Mouse (Mus musculus) layer of hippocampus, adult 9-10 months (tissue): Measurements from ENCODE around the gene Stil.

Experiments used
- DNase-seq: peaks from one replicate; pipeline ENCODE4 v3.0.0; 2022; ENCODE audit warnings: low spot score

Stil gene

DNA sequence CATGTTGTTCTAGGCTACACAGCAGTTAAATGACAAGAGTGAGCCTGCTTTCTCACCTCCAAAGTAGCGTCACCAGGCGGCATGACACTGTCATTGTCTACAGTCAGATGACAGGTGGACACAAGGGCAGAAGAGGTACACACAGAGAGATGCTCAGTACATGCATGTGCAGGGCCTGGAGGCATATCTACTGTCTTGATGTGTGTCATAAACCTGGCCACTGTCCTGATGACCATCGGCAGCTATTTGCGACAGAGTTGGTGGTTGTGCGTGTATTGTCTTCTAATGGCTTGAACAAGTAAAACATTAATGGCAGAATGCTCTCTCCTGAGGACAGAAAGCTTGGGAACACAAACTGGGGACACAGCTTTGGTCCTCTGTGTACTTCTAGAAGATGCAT, 51.3 kb downstream of the Stil start:
- no peak for DNase-seq

DNA sequence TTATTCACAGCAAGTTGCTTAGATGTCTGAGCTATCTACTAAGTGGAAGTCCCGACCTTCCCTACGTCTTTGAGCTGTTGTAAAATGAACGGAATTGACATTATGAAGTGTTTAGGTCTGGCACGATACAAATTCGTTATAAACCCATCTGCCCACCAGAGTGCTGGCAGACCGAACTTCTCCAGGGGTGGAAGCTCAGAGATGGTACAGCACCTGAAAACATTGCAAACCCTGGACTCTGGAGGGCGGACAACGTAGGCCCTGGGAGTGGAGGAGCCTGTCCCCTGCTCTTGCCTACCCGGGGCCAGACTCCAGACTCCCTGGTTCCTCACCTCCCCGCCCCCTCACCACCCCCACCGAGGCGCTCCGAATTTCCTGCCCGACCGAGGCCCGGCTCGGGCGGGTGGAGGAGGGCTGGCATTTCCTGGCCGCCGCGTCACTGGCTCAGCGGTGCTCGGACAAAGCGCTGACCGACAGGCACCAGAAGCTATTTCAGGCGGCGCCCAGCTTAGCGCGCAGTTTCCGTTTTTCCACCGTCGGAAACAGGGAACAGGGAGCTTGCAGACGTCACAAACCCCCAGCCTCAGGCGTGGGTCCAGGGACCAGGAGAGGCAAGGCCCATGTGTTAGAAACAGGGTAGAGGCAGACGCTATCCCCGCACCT, 52.5 kb downstream of the Stil start:
- DNase-seq = no peak

DNA sequence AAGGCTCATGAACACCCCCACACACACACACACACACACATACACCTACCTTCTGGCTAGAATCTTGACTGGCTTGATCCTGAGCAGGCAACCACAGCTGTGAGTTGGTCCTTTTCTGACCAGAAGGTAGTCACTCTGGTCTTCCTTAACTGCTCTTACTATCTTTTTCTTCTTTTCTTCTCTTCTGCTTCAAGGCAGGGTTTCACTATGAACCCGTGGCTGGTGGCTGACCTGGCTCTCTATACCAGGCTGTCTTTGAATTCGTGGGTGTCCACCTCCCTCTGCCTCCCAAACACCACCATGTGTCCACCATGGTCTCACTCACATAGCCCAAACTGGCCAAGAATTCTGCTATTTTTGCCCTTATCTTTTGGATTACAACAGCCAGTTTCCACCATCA, 55.1 kb downstream of the Stil start:
- DNase-seq = no peak

DNA sequence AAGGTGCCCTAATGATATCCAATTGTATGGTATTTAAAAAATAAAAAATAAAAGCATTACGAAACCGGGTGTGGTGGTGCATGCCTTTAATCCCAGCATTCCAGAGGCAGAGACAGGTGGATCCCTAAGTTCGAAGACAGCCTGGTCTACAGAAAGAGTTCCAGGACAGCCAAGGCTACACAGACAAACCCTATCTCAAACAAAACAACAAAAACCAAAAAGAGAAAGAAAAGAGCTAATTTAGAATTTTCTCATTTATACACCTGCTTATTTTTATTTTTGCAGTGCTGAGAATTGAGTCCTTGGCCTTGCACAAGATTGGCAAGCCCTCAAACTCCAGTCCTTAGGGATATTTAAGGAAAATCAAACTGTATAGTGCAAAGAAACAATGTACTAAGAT, 55.7 kb downstream of the Stil start:
- no peak for DNase-seq

DNA sequence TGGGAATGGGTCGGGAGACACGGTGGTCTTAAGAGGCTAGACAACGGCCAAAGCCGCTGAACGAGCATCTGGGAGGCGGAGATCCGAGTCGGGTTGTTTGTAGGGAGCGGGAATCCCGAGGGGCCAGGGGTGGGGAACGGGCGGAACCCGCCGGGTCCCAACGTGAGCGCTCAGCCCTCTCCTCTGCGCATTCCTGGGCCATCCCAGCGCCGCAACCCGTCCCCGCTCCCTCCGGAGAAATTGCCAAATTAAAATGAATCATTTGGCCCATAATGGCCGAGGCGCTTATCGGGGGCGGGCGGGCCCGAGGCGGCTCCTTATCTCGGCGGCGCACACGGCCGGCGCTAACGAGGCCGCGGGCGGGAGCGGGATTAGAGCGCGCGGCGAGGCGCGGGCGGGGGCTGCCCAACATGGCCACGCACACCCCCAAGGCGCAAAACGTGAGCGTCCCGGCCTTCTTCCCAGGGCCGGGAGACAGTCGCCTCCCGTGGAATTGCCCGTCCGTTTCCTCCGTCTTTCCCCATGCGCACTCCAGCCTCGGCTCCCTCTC, 56.5 kb downstream of the Stil start, which contains the start of gene Tal1:
Gene Tal1, plus strand, starts transcription at position 56 of the 550 bp plus-strand sequence.
- DNase-seq = no peak

DNA sequence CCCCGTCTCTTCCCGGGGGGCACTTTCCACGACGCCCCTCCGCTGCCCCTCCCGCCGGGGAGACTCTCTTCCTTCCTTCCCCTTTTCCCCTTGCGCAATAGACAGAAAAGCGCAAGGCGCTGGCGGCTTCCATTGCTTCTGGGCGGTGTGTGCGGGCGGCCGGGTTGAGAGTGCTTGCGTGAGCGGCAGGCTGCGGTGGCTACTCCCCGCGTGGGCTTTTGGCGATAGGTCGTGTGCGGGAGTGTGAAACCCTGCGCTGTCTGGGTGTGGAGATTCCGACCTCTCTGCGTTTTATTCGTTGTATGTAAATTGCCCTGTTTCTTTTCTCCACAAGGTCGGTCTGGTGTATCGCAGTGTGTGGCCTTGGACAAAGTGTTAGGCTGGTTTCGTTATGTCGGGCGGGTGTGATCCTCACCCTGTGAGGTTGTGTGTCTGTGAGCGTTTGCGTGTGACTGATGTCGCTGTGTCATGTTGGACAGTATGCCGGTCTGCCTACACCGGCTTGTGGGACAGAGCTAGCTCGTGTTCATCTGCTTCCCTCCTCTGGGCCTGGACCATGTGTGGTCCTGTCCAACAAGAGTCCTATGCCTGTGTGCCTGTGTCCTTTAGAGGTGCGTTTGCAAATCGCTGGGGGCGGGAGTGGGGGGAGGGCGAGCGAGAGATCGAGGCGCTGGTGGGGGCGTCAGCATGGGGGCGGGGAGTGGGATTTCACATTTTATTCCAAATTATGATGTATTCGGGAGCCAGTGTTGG, 57.1 kb downstream of the Stil start:
- DNase-seq = no peak

DNA sequence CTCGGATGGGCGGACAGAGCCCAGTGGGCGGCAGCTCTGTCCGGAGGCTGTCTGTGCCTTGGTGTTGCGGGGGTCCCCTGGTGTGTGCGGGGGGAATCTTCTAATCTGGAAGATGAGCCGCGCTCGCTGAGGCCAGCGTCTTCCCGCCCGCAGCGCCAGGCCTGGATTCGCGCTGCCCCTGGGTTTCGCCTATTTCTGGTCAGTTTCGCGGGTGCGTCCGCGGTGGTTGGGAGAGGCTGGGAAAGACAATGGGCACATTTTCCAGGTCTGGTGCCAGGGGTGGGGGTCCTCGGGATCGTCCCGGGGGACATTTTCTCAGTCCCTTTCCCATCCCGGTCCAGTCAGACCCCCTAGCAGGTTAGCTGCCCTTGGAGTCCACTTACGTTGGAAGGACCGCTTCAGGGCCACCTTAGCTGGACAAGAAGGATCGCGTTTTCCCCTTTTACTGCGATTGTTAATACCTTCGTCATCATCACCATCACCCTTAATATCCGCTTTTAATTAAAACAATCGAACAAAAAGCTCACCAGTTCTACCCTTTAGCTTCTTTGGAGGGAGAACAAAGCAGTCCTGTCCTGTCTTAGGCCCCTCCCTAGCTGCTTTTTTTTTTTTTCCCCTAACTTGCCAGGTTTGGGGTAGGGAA, 57.8 kb downstream of the Stil start:
- DNase-seq = no peak

DNA sequence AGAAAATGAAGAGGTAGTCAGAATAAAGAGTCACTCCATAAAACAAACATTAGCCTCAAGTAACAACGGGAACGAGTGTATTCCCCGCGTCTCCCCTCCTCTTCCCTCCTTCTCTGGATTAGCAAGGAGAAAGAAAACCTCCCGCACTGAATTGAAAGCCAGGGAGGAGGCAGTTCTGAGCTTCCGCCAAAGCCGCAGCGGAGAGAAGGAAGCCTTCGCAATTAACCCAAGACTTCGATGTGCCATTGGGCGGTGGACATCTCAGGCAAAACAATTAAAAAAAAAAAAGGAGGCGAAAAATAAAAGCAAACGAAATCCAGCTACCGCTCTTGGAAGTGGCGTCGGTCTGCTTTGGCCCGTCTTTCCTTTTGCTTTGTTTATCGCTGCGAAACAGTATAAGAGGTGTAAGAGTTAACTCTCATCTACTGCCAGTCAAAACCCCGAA, 58.4 kb downstream of the Stil start:
- no peak for DNase-seq

DNA sequence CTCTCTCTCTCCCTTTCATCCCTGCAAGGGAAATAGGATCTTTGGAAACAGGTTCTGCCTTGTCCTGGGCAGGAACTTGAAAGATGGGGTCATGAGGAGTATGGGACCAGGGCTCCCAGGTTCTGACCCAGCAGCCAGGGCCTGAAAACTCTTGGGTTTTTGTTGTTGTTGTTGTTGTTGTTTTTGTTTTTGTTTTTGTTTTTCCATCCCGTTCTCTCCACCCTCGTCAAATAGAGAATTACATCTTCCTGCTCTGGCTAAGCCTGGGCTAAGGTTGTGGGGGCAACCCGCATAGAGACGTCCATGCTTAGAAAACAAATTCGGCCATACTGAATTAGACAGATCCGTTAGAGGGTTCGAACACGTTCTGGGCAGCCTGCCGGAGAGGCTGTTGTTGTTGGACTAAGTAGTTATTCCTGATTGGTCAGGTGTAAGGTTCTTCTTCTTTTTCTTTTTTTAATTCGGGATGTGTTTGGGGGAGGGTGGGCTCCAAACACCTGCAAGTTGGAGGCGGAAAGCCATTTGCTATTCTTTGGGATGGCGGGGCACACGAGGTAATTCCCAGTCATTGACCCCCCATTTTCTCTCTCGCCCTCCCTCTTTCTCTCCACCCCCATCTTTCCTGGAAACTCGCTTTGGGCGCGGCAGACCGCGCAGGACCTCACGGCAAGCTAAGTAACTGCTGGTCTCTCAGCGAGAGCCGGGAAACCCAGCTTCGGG, 59.1 kb downstream of the Stil start:
- DNase-seq = no peak

DNA sequence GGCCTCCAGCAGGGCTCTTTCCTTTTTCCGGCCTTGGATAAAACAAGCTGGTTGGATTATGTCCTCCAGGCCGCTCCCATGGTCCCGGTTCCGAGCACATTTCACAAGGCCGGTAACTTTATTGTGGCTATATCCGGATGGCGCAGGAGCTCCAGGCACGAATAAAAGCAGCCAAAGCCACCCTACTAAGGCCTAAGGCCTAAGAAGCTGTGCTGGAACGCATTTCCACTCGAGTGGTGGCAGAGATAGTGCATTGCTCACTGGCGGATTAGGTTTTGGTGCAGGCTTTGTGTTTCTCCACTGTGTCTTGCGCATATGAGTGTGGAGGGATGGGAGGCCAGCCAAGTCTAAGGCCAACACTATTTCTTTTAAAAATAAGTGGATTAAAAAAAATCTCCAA, 59.9 kb downstream of the Stil start:
- DNase-seq = no peak

DNA sequence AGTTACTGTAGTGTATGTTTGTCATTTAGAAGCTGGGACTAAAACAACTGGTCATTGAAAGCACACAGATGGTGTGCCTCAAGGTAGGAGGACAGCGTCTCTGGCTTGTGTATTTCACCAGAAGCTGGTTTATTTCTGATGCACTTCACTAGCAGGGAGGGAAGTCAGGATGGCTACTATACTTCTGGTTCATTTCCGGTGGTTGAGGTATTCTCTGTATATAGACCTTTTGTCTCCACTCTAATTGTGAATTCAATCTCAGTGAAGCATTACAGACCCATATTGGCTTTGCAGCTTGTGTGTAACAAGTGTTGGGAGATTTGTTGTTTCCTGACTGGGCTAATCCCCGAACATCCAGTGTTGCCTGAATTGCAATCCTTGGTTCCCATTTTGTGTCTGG, 60.8 kb downstream of the Stil start:
- DNase-seq = no peak

DNA sequence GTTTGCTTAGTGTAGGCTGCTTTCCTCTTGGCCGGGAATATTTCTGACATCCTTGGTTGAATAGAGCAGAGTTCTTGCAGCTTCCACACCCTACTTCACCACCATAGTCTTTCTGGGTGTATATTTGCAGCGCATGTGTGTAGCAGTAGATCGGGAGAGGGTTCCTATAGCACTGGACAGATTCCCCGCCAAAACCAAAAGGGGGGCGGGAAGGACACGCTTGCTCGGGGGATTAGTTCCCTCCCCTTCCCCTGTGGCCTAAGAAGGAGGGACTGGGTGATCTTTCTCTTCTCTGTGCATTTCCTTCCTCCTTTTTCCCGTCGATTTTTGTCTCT, 62.5 kb downstream of the Stil start:
- DNase-seq = no peak

DNA sequence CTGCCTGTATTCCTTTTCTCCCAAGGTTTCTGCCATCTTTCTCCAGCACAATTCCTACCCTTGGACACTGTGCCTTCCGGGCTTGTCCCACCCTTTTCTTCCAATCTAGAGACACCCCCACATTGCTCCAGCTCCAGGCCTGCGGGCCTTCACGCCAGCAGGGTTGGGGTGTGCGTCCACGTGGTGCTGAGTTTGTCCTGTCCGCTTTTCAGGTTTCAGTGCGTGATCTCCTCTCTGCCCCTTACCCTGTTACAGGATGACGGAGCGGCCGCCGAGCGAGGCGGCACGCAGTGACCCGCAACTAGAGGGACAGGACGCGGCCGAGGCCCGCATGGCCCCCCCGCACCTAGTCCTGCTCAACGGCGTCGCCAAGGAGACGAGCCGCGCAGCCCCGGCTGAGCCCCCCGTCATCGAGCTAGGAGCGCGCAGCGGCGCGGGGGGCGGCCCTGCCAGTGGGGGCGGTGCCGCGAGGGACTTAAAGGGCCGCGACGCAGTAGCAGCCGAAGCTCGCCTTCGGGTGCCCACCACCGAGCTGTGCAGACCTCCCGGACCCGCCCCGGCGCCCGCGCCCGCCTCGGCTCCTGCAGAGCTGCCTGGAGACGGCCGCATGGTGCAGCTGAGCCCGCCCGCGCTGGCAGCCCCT, 63.0 kb downstream of the Stil start:
- DNase-seq = no peak

DNA sequence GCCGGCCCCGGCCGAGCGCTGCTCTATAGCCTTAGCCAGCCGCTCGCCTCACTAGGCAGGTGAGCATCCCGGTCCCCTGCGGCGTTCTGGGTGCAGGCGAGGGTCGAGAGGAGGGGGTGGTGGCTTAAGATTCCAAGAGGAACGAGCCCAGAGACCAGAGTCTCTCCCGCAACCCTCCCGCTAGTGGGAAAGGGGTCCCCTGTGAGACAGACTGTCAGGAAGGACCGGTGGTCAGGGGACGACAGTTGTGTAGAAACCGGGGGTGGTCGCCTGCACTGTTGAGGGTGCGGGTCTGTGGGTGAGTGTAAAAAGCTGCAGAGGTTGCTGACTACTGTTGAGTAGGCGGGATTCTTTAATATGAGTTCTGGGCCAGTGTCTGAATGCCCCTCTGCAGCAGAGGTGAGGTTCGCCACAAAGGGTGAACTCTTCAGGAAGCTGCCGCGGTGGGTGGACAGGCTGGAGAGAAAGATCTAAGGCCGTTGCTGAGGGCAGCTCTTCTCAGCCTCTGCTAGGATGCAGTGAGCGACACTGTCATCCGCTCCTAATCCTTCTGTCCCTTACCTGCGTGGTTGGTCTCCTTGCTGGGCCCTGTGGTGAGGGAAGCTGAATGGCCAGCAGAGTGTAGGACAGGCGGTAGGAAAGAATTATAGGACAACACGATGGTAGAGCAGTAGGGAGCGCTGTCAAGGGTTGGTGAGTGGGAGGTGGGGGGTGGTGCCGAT, 63.7 kb downstream of the Stil start:
- no peak for DNase-seq

DNA sequence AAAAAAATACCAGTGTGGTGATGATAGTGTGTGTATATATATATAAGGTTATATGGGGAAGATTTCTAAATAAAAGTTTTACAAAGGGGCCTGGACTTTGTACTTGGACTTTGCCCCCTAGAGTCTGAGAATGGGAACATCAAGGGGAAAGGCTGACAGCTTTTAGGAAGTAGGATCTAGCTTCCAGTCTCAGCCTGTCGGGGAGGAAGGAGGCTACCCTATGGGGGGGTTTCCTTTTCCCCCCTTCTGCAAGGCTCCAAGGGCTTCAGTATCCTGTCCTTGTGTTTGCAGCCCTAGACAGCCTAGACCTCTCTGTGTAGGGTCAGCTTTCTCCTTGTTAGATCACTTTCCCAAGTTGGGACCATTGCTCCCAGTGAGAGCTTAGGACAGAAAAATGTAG, 71.7 kb downstream of the Stil start:
- DNase-seq = no peak

DNA sequence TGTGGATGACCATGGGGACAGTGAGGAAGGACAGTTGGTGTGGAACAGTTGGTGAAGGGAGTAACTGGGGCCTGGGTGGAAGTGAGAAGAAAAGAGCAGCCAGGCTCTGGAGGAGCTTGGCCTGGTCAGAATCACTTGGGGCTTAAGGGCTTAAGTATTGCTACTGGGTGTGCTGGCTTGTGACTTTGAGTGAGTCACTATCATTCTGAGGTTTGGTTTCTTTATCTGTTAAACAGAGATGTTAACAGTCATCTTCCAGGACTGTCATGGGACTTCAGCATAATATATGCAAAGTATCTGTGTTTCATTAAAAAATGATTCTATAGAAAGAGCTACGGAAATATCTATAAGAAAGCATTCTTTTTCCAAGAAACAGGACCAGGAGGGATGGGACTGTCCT, 74.8 kb downstream of the Stil start:
- no peak for DNase-seq

DNA sequence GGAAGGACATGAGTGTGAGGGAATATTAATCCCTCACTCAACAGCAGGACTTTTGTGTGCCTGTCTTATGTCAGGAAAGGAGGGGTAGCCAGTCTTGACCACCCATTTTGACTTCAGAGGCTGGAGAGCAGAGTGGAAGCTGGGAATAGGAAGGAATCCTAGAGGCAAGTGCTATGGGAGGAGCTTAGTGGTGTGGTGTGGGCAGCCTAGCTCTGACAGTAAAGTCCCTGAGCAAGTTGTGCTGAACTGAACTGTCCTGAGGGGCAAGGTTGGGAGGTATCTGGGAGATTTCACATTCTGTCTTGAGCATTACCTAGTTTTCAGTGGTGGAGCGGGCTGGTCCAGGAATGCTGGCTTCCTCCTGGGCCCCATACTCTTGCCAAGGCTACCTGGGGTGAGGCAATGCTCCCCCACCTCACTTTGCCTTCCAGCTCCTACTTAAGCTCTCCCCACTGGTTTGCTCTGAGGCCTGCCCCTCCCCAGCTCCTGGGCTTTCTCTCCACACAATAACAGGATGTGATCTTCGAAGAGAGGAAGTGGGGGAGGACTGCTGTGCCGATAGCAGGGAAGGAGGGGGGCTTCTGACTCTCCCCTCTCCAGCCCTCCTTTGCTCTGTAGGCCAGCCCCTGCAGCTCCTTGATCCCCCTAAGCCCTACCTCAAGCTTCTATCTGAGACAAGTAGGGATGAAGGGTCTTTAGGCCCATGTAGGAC, 75.4 kb downstream of the Stil start:
- DNase-seq = no peak

DNA sequence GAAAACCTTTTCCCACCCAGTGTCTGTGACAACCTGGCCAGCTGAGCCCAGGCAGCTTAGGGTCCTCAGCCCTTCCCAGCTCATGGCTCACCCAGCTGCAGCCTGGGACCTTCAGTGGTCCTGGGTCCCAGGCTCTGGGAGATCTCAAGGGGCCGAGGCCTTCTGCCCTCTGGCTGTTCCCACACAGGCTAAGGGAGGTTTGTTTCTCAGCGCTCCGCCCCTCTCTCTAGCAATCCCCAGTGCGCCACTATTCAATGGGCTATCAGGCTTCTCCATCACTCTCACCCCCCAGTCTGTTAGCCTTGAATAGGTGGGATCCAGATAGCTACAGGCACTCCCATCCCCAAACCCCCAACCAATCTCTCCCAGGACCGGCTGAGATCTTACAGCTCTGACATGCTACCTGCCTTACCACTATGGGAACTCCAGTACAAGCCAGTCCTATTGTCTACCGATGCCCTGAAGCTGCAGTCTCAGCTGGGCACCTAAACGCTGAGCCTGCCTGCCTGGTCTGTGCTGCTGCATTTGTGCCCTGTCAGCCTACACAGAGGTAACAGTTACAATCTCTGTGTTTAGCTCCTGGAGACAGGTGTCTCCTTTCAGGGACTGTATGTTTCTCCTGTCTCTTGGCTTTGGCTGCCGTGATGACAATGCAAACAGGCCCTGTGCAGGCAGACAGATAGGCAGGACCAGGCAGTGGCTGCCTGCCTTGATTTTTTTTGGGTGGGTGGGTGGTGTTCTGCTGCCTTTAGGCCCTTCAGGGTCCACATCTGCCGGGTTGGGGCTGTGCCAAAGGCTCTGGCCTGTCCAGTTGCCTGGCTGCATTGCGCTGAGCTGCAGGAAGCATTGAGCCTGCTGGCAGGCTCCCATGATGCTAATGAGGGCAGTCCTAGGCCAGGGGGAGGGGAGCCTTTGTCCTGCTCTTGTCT, 79.2 kb downstream of the Stil start:
- no peak for DNase-seq

DNA sequence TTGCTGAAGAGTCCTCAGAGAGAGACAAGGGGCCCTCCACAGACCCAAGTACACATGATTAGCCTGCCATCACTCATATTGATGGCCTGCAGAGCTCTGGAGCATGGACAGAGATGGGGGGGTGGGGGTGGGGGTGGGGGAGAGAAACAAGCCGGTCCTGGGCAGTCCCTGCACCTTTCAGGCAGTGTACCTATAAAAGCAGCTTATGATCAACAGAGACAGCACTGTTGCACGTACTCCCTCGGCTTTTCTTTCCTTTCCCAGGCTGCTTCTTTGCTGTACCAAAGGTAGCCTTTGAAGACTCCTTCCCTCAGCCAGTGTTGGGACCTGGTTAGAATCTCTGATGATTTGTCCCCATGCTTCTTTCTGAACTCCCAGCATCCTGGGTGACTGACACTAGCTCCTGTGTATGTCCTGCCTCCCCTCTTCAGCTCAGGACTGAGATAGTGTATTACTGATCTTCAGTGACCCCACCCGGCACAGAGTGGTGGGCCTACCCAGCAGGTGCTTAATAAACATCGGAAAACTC, 79.9 kb downstream of the Stil start:
- DNase-seq = no peak
